Mouse (Mus musculus) midbrain, embryonic 16.5 days (tissue): Measurements from ENCODE around the gene St8sia1. TPM values are rescaled to one million over a fixed set of nuclear protein-coding genes. Genes with fewer than 3 reads are reported as not detected.
"Not testable (repeated sequence)": the region's sequence is repeated elsewhere in the genome, so short reads cannot be mapped to it uniquely, and the experiment has no call there.

Experiments
- ATAC-seq: fragments of 200-750 bp; cut with Nextera tagmentation; 2 replicates; pipeline ENCODE4 v1.8.0; 2017; ENCODE audit warnings: moderate TSS enrichment
- H3K27ac ChIP-seq: fragments of 300-500 bp; sonication (generic); 2 replicates; pipeline ENCODE4 v1.5.1; 2014; ENCODE audit warnings: mild to moderate bottlenecking, low read length, mixed read lengths
- H3K27me3 ChIP-seq: fragments of 300-500 bp; sonication (generic); 2 replicates; pipeline ENCODE4 v1.6.1; 2014; ENCODE audit warnings: low read depth, low read length, mixed read lengths; ENCODE audit not compliant: control insufficient read depth, insufficient read depth
- H3K36me3 ChIP-seq: fragments of 300-500 bp; sonication (generic); 2 replicates; pipeline ENCODE4 v1.6.1; 2014; ENCODE audit warnings: mild to moderate bottlenecking, low read length, moderate library complexity, mixed read lengths; ENCODE audit not compliant: control insufficient read depth, insufficient read depth
- H3K4me1 ChIP-seq: fragments of 300-500 bp; sonication (generic); 2 replicates; pipeline ENCODE4 v1.6.1; 2014; ENCODE audit warnings: mild to moderate bottlenecking, low read length, mixed read lengths; ENCODE audit not compliant: control insufficient read depth, insufficient read depth
- H3K4me2 ChIP-seq: fragments of 300-500 bp; sonication (generic); 2 replicates; pipeline ENCODE4 v1.6.1; 2014; ENCODE audit warnings: mild to moderate bottlenecking, low read length, mixed read lengths
- H3K4me3 ChIP-seq: fragments of 300-500 bp; sonication (generic); 2 replicates; pipeline ENCODE4 v1.5.1; 2014; ENCODE audit warnings: low read depth, mild to moderate bottlenecking, low read length, moderate library complexity, mixed read lengths
- H3K9ac ChIP-seq: fragments of 300-500 bp; sonication (generic); 2 replicates; pipeline ENCODE4 v1.6.1; 2014; ENCODE audit warnings: low read depth, low read length, mixed read lengths
- H3K9me3 ChIP-seq: fragments of 300-500 bp; sonication (generic); replicated peaks from 2 replicates; pipeline ENCODE4 v1.6.1; 2014; ENCODE audit warnings: mild to moderate bottlenecking, low read length, mixed read lengths; ENCODE audit not compliant: control insufficient read depth, poor library complexity, severe bottlenecking
- WGBS: fragments of 180-500 bp; shearing (Covaris S2); extraction: QIAGEN DNeasy Blood & Tissue Kit; methylation state at CpG from one replicate; pipeline ENCODE4 v1.1.7; 2014; 5-methylcytosine and 5-hydroxymethylcytosine counted together
- polyA plus RNA-seq: library from polyadenylated mRNA; unstranded; fragments of >200 nt; fragmentation: Nextera tagmentation; extraction: Ambion mirVana; gene quantifications from 2 replicates; pipeline ENCODE4 v1.2.1, GENCODE M21; 2015

Gene St8sia1
- polyA plus RNA-seq, 1 experiment from 2014 or later: 7.5 TPM

- H3K27me3 ChIP-seq, H3K4me1 ChIP-seq, H3K9me3 ChIP-seq, H3K4me3 ChIP-seq, ATAC-seq, H3K9ac ChIP-seq, H3K27ac ChIP-seq, H3K4me2 ChIP-seq, H3K36me3 ChIP-seq: not testable (repeated sequence)
- 93% methylated on average over 9 of the region's 9 CpGs for WGBS
These were observed 22.5 kb upstream of the St8sia1 start for GRCm38 (mm10) chr6:142986706-142987105.

DNA sequence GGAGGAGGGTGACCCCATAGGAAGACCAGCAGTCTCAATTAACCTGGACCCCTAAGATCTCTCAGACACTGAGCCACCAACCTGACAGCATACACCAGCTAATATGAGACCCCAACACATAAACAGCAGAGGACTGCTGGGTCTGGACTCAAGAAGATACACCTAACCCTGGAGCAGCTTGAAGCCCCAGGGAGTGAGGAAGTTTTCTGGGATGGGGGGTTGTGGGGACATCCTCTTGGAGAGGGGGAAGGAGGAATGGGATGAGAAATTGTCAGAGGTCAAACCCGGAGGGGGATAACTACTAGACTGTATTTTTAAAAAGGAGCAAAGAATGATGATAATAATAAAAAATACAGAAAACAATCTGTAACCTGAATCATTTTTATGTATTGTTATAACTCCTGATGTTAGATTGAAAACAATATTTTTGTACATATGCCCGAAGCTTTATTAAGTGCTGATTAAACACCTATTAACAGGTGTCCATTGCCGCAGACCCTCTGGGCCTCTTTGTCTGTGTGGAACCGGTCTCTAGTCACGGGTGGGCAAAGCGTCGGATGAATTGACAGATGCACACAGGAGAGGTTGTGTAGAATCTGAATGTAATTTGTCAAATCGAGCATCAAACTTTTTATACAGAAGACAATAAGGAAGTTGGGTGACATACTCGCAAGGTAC, 21.4 kb upstream of the St8sia1 start:
- 94% methylated on average over 9 of the region's 9 CpGs for WGBS
- not testable (repeated sequence) for H3K27me3 ChIP-seq, H3K27ac ChIP-seq, H3K4me1 ChIP-seq, H3K9ac ChIP-seq, ATAC-seq, H3K4me3 ChIP-seq, H3K36me3 ChIP-seq, H3K4me2 ChIP-seq, H3K9me3 ChIP-seq

DNA sequence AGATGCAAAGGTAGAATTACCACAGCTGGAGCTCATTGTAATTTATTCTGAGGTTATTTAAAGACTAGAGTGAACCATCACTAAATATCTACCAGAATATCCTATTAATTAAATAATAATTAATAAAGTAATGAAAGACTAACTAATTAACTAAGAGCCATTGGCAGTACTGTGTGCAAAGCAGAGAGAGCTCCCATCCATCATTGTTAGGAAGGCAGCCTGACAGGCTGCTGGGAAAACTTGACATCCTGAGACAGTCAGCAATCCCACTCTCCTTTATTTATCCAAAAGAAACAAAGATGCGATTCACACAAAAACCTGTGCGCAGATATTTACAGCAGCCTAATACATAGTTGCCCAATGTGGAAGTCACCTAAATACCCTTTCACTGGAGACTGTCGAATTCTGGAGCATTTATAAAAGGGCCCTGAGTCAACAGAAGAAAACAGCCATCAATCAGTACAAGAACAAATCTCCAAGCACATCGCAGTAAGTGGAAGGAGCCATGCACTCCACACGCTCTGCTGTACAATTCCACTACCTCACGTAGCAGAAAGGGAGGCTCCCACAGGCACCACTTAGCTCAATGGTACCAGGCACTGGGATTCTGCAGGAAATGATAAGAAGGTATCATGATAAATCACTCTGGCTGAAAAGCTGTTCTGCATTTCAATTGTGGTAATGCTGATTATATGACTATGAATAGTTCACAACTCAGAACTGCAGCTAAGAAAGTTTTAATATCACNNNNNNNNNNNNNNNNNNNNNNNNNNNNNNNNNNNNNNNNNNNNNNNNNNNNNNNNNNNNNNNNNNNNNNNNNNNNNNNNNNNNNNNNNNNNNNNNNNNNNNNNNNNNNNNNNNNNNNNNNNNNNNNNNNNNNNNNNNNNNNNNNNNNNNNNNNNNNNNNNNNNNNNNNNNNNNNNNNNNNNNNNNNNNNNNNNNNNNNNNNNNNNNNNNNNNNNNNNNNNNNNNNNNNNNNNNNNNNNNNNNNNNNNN, 15.7 kb upstream of the St8sia1 start:
- H3K27me3 ChIP-seq: no peaks in the 10 kb centered on the region
- H3K27ac ChIP-seq: peak overlapping the region; percentile 58
- no peak overlapping the region for H3K9ac ChIP-seq
- H3K36me3 ChIP-seq: no peaks in the 10 kb centered on the region
- ATAC-seq: peak; percentile 89
- peaks cover 9% of the 10 kb centered on the region for H3K4me1 ChIP-seq
- 36% methylated on average over 6 of the region's 6 CpGs for WGBS
- no peak overlapping the region for H3K4me2 ChIP-seq
- no peak overlapping the region for H3K4me3 ChIP-seq
- H3K9me3 ChIP-seq: no peaks in the 10 kb centered on the region

GRCm38 (mm10) chr6:142977221-142977620, 13.0 kb upstream of the St8sia1 start:
- Histone ChIP-seq H3K9ac (no peak overlapping the region), H3K27ac (no peak overlapping the region), H3K27me3 (no peaks in the 10 kb centered on the region), H3K36me3 (no peaks in the 10 kb centered on the region), H3K4me1 (peaks cover 9% of the 10 kb centered on the region), H3K4me3 (no peak overlapping the region), H3K4me2 (no peak overlapping the region), H3K9me3 (no peaks in the 10 kb centered on the region)
- WGBS: 69% methylated on average over 1 of the region's 1 CpGs
- ATAC-seq: no peak

DNA sequence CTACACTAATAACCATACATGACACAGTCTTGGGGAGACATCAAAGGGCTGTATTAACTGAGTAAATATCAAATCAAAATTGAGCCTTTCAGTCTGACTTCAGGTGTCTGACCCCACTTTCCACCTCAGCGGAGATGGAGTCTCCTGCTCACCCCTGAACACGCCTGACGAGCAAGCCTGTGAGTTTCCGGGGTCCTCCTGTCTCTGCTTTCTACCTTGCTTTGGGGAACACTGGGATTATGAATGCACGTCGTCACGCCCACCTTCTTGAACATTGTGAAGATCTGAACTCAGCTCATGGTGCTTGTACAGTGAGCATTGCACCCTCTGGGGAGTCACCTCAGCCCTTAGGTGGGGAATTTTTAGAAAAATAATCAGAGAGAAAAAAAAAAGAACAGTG, 9.0 kb upstream of the St8sia1 start:
- Histone ChIP-seq H3K36me3 (no peaks in the 10 kb centered on the region), H3K4me1 (no peaks in the 10 kb centered on the region), H3K4me2 (no peak overlapping the region), H3K9me3 (no peaks in the 10 kb centered on the region), H3K27ac (no peak overlapping the region), H3K27me3 (no peaks in the 10 kb centered on the region), H3K4me3 (no peak overlapping the region), H3K9ac (no peak overlapping the region)
- no peak for ATAC-seq
- 91% methylated on average over 7 of the region's 7 CpGs for WGBS

- H3K9ac ChIP-seq: no peak overlapping the region
- H3K27me3 ChIP-seq: no peaks in the 10 kb centered on the region
- H3K27ac ChIP-seq: no peak overlapping the region
- 58% methylated on average over 2 of the region's 2 CpGs for WGBS
- ATAC-seq: no peak
- no peaks in the 10 kb centered on the region for H3K36me3 ChIP-seq
- no peaks in the 10 kb centered on the region for H3K9me3 ChIP-seq
- no peaks in the 10 kb centered on the region for H3K4me1 ChIP-seq
- H3K4me3 ChIP-seq: no peak overlapping the region
- H3K4me2 ChIP-seq: no peak overlapping the region
These were observed 8.0 kb upstream of the St8sia1 start for GRCm38 (mm10) chr6:142972205-142972604.

DNA sequence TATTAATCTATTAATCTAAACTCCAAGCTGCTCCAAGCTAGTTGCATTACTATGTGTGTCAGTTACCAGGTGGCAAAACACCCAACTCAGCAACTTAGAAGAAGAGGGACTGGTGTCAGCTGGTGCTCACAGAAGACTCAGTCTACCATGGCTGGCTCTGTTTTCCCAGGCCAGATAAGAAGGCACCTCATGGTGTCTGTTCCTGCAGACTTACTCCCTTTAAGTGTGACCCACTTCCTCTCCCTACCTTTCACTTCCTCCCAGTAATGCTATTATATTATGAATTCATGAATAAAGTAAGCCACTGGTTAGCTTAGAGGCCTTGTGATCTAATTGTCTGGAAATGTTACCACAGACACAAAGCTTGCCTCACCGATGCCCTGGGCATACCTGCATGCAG, 3.2 kb upstream of the St8sia1 start:
- H3K9ac ChIP-seq: no peak overlapping the region
- no peaks in the 10 kb centered on the region for H3K36me3 ChIP-seq
- H3K27ac ChIP-seq: no peak overlapping the region
- H3K4me3 ChIP-seq: no peak overlapping the region
- no peaks in the 10 kb centered on the region for H3K9me3 ChIP-seq
- ATAC-seq: no peak
- H3K4me1 ChIP-seq: peaks cover 3% of the 10 kb centered on the region
- H3K27me3 ChIP-seq: no peaks in the 10 kb centered on the region
- 82% methylated on average over 1 of the region's 1 CpGs for WGBS
- no peak overlapping the region for H3K4me2 ChIP-seq

DNA sequence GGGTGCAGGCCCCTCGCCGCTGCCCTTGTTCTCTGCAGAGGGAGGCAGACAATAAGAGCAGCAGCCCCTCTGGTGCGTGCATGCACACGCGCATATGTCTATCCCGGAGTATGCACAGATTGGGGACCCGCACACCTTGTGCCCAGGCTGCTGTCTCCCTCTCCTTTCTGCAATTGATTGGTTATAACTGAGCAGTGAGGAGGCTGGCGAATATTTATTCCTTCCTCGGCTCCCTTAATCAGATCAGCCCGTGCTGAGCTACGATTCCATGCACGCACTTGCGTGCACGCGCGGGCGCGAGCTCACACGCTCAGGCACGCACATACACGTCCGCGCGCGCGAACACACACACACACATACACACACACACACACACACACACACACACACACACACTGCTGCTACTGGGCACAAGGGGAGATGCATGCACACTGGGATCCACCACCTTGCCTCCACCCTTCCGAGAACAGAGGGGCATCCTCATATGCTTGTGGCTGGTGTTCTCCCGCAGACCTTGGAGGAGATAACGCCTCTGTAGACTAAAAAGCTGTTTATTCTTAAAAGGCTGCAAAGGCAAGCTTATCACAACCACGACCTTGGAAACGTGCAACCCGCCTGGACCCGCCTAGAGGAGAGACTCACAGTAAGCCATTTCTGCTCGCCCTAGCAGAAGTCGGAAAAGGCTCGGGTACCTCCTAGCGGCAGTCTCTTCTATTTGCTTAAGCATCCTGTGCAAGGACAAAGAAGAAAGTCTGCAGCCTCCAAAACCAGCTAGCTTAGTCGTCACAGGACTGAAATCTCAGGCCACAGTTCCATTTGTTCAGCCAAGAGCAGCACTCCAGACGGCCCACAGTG, 506 bp upstream of the St8sia1 start:
- H3K27me3 ChIP-seq: no peaks in the 10 kb centered on the region
- peaks cover 22% of the 10 kb centered on the region for H3K4me1 ChIP-seq
- H3K9me3 ChIP-seq: no peaks in the 10 kb centered on the region
- H3K4me3 ChIP-seq: peak overlapping the region; percentile 72
- peak overlapping the region; percentile 97 for H3K27ac ChIP-seq
- ATAC-seq: peak; percentile 94
- peak overlapping the region; percentile 85 for H3K9ac ChIP-seq
- H3K4me2 ChIP-seq: peak overlapping the region; percentile 60
- WGBS: under 1% methylated on average over 39 of the region's 39 CpGs
- peaks cover 4% of the 10 kb centered on the region; the same call in 1 of the 2 replicates for H3K36me3 ChIP-seq
